Mouse (Mus musculus): ENCODE data around the gene Clcc1.
"Not testable (repeated sequence)": the region's sequence is repeated elsewhere in the genome, so short reads cannot be mapped to it uniquely, and the experiment has no call there.

Clcc1 gene

DNA sequence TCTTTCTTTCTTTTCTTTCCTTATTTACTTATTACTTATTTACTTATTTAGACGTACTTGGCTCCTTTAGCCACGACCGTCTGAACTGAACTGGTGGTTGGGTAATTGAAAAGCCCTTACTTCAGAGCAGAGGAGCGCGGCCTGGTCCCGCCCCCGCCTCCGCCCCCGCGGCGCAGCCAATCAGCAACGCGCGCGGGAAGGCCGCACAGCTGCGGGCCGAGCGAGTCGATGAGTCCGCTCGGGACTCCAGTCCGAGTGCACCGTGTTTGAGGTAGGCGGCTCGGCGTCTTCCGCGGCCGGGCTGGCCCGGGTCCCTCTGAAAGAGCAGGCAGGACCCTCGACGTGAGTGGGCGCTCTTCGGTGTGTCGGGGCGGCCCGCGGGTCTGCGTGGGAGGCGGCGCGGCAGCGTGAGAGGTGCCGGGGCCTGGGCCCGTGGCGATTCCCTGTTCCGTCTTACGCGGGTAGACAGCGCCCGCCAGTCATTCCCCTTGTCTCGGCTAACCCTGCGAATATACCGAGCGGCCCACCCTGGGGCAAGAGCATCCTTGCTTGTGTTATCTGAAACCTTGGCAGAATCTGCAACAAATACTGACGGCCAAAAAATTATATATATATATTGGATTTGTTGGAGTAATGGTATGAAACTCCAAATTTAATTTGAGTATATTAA is at the start of gene Clcc1:
Gene Clcc1, plus strand, starts transcription at position 204 of the 670 bp plus-strand sequence.
- DNase-seq, result peak; percentile 96

DNA sequence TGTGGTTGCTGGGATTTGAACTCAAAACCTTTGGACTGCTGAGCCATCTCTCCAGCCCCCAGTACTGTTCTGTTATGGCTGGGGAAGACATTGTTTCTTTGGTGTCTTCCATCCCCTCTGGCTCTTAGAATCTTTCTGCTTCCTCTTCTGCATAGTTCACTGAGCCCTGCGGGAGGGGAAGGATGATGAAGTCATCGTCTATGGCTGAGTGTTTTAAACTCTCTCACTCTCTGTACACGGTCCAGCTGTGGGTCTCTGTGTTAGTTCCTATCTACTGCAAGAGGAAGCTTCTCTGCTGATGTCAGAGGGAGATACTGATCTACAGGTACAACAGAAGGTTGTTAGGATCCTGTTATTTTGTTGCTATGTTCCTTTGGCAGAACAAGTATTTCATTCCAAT is 44.8 kb upstream of the Clcc1 start:
- DNase-seq, result no peak

DNA sequence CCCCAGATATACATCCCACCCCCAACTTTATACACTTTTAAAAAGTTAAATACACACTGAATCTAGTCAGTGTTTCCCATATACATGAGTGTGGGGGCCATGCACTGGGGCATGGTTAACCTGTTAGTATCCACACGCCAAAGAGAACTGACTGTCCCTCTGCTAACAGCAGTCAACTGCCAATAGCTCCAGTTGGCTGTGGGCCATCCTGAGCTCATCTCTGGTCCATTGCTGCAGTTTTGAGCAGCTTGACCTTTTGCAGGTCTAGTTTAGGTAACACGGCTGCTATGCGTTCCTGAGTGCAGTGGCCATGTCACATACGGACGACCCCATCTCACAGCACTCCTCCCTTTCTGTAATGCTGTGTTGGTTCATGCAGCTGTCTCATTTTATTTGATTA is 19.0 kb upstream of the Clcc1 start:
- DNase-seq, result no peak

DNA sequence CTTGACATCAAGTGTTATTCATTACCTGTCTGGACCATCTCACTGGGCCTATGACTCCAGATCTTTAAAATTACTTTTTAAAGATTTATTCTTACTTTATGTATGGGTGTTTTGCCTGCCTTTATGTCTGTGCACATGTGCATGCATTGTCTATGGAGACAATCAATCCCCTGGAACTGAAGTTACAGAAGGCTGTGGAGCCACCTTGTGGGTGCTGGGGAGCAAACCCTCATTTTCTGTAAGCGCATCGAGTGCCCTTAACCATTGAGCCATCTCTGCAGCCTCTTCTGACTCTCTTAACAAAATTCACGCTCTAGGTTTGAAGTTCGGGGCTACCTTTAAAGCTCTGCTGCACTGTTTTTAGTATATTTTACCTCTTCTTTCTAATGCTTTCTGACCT is 14.3 kb upstream of the Clcc1 start:
- DNase-seq, result no peak

DNA sequence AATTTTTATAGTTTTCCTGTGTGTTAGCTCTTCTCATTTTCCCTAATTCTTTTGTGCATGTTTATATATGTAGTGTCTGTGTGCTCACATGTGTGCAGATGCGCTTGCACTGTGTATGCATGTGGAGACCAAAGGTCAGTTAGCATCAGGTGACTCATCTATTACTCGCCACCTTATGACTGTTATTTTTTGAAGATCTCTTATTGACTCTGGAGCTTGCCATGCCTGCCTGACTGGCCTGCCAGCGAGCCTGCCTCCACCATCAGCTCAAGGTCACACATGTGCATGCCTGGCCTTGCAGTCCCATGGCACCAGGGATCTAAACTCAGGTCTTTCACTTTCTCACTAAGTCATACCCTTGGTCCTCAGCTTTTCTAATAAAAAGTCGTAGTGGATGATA is 12.7 kb upstream of the Clcc1 start:
- DNase-seq, result no peak

DNA sequence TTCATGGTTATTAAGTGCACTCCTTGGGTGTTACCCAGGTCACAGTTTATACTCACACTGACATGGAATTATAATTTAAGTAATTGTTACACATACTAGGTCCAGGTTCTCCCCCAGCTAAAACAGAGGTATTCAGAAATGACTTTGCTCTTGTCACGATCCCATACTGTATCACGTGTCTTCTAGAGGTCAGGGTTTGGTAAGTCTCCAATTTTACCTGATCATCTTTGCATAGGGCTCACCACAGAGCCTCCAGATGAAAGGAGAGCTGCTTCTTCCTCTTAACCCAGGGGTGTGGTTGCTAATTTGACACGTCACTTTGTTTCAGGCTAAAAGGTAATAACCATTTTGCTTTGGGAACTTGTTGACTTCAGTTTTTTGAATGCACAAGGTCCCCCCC is 8.9 kb upstream of the Clcc1 start:
- no peak for DNase-seq

DNA sequence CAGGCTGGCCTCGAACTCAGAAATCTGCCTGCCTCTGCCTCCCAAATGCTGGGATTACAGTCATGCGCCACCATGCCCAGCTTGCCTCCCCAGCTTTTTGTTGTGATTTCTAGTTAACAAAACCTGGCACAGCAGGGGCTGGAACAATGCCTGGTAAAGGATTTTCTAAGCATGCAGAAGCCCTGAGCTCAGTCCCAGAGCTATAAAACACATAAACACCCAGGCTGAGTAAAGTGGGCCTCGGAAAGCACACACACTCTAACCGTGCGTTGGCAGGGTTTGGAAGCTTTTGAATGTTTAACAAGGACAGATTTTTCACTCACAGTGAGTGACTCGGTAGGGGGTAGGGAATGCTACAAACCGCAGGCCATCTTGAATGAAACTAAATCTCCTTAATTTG is 7.7 kb upstream of the Clcc1 start:
- no peak for DNase-seq

DNA sequence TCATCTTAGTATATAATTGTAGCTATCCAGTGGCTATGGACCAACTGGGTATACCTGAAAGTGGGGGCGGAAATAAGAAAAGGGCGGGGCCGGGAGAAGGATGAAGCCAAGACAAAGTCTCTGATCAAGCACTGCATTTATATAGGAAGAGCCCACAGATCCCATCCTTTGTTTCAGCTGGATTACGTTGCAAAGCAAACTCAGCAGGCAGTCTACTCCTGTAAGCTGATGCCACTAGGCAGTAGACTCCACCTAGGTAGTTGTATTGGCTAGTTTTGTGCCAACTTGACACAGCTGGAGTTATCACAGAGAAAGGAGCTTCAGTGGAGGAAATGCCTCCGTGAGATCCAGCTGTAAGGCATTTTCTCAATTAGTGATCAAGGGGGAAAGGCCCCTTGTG is 6.0 kb upstream of the Clcc1 start:
- not testable (repeated sequence) for DNase-seq

DNA sequence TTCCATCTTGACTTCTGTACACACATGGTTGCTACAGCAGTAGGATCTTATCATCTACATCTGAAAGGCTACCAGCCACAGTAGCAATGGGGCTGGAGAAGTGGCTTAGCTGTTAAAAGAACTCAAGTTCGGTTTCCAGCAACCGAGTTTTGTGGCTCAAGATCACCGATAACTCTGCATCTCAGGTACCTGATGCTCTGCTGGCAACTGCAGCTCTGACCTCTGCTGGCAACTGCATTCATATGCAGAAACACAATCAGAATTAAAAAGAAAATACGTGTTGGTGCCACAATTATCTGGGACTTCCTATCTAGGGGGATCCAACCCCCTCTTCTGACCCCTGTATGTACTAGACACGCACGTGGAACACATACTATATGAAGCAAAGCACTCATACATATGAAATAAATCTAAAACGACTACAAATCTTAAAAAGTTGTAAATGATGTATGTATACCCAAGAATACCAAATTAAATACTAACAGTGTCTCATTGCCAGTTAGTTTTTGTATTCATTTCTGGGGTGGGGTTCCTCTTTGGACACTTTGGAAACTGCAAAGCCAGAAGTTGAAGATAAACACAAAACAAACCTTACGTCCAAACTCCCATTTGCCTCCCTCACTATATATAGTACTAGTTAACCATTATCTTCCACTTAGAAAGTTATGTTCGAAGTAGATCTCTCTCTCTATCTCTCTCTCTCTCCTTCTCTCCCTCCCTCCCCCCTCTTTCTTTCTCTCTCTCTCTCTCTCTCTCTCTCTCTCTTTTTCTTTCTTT is 659 bp upstream of the Clcc1 start:
- DNase-seq, result no peak

DNA sequence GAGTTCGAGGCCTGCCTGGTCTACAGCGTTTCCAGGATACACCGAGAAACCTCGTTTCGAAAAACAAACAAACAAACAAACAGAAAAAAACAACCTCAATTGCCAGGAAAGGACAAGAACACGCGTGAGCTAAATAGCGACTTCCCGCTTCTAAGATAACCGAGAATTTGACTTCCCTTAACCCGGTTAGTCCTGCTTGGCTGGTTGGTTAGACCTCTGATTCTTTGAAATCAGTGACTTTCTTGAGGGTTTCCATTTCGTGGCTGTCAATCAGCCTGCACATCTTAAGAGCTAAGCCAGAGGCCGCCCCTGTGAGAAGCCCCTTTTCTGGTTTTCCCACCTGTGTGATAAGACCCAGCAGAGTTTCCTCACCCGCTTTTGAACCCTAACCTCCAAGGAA is 853 bp downstream of the Clcc1 start:
- DNase-seq, result no peak

DNA sequence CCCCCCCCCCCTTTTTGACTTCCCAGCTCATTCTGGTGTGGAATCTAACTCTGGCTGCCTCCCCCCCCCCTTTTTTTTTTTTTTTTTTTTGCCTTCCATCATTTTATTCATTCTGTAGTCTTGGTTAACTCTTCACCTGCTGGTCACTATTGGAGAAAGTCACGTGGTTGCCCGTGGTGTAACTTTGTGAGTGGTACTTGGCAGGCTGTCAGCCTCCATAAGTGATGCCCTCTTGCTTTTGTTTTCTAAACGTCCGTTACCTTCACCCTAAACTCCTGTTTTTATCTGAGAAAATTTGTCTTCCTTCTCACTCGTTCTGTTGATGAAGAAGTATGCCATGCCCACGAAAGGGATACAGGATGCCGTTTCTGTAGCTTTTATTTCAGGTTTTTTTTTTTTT is 1.8 kb downstream of the Clcc1 start:
- DNase-seq, result no peak

DNA sequence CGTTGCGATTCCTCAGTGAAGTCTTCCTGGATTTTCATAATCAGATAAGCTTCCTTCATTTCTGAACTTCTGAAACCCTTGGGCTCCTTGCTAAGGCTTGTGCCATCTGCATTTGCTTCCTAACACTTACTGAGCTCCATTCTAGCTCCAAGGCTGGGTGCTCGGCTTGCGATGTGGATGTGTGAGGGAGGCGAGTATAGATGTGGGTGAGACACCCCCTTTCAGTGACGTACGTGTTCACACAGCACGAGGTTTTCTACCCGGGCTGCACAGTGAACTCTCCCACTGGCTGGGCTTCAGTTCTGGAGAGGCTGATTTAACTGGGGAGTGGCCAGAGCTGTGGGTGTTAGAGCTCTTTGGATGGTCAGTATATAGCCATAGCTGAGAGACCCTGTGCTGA is 4.9 kb downstream of the Clcc1 start:
- no peak for DNase-seq

DNA sequence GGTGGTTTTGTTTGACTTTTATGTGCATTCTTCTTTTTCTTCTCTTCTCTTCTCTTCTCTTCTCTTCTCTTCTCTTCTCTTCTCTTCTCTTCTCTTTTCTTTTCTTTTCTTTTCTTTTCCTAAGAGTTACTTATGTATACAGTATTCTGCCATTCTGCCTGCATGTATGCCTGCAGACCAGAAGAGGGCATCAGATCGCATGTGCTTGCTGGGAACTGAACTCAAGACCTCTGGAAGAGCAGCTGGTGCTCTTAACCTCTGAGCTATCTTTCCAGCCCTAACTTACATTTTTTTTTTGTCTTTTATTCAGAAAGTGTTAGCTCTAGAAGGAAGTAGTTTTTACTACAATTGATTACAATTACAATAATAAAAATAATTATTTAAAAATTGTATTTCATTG is 7.2 kb downstream of the Clcc1 start:
- DNase-seq, result no peak

DNA sequence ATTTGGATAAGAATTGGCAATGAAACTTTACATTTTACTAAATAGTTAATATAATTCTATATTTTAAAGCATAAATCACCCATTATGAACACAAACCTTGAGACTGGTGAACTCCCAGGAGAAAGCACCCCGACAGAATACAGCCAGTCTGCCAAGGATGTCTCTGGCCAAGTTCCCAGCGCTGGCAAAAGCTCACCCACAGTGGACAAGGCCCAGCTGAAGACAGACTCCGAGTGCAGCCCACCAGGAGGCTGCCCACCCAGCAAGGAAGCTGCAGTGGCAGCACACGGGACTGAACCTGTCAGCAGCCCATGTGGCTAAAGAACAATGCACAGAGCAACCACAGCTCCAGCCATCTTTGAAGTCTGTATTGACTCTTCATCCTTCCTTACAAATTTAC is 22.9 kb downstream of the Clcc1 start:
- no peak for DNase-seq

DNA sequence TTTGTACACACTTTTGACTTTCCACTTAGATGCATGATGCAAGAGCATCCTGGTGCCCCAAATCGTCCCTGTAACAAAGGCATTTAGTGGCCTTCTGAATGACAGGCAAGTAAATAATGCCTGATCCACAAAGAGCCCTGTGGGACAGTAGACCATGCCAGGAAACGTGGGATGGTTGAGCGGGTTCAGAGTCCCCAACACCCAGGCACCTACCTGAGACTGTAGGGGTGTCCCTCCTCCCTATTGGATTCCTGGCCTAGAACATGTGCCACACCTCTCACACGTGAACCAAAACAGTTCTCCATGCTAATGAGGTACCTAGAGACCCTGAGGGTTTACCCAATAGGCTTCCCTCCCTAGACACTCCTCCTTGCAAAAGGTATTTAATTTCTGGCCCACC is 27.3 kb downstream of the Clcc1 start:
- no peak for DNase-seq

DNA sequence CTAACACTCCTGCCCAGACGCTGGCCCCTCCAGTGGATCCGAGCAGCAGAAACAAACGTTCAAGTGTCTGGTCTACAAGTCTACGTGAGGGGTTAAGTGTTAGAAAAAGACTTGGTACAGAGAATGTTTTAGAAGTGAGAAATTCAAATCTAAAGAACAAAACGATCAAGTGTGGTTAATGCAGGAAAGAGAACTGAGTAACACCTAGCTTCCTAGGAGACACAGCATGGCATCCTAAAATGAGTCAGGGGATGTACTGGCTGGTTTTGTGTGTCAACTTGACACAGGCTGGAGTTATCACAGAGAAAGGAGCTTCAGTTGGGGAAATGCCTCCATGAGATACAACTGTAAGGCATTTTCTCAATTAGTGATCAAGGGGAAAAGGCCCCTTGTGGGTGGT is 29.9 kb downstream of the Clcc1 start:
- DNase-seq, result not testable (repeated sequence)

DNA sequence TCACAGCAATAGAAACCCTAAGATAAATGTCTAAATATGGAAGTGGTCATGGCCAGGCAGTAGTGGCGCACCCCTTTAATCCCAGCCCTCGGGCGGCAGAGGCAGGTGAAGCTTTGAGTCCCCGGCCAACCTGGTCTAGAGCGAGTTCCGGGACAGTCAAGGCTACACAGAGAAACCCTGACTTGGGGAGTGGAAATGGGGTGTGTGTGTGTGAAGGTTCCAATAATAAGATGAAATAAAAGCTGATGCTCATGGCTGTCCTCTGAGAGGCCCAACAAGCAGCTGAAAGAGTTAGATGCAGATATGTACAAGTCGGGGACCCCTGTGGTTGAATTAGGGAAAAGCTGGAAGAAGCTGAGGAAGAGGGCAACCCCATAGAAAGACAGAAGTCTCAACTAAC is 32.0 kb downstream of the Clcc1 start:
- DNase-seq, result no peak

DNA sequence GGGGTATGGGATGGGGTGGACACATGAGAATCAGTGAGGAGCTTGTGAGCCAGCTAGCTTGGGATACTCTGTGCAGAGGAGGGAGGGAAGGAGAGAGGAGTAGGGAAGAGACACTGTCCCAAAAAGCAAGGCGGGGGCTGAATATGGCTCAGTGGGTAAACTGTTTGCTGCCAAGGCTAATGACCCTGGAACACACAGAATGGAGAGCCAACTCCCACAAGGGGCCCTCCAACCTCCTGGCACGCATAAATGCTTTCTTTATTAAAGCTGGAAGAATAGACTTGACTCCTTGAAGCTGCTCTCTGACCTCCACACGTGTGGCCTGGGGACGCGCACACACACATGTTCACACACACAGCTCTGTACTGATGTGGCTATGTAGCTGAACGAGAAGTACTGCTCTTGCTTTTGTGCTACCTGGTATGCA is 35.3 kb downstream of the Clcc1 start:
- no peak for DNase-seq

DNA sequence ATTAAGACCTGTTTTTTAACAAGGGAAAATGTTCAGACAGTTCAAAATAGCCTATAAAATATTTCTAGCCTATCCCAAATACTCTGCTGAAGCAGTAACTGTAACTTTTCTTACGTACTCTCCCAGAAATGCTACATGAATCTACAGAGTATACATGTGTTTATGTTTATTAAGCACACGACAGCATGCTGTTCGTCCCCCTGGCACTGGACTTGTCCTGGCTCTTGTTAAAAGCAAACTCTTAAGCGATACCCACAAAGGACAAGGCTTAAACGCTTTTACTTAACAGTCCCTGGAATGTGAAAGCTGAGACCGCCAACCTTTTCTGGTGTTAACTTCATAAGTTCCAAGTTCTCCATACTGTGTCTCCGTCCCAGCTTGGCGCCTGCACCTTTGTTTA is 35.7 kb downstream of the Clcc1 start:
- DNase-seq, result no peak

DNA sequence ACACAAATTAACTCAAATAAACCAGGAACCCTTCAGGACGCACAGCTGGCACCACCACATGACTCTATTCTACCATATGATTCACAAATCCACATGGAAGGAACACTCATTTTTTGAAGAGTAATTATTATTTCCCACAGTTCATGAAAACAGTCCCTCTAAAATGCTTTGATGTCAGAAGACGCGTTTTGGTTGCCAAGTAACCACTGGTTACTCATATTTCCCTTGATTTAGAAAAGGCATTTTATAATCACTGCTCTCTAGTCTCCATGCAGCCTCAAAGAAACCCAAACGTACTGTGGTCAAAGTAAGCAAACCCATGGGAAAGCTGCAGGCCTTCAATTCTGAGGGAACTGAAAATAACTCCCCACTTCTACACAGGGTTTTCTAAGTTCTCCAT is 36.3 kb downstream of the Clcc1 start:
- no peak for DNase-seq

DNA sequence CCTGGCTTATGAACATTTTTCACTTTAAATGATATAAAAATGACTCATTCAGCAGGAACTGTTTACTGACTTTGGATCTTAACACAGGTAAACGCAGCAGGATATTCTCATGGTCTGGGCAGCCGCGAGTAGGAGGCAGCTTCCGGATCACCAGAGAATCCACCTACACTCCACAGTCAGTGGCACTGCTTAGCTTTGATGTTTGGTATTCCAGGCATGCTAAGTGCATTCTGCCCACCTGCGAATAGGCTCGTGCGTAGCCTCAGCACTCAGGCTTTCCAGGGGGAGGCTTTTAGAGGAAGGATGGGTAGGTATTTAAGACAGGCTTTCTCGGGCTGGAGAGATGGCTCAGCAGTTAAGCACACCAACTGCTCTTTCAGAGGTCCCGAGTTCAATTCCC is 40.6 kb downstream of the Clcc1 start:
- DNase-seq, result peak; percentile 49

DNA sequence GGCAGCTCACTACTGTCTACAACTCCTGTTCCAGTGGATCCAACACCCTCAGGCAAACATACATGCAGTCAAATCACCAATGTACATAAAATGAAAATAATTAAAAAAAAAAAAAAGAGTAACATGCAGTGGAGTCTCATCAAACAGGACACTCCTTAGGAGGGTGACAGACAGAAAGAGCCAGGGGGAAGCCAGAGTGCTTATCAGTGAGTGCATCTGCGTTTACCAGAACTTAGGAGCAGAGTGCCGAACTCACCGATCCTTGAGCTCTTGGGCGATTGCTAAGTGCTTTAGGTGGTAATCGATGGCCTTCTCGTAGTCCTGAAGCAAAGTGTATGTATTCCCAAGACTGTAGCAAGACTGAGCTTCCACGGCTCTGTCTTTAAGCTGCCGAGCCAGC is 44.9 kb downstream of the Clcc1 start:
- DNase-seq, result no peak

DNA sequence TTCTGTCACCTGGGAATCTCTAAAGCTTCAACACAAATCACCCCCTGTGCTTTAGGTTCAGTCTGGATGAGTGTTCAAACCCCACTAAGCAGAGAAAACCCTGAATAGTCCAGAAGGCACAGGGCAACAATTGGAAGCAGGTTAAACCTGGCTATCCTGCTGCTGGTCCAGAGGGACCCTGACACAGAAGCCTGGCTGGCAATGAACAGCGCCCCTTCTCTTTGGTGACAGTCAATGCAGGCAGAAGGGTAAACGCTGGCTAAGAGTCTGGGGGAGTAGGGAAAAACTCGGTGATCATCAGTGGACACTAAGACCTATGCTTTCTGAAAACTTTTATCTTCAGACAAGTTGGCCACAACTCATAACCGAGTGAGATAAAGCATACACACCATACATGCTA is 46.1 kb downstream of the Clcc1 start:
- DNase-seq, result no peak

DNA sequence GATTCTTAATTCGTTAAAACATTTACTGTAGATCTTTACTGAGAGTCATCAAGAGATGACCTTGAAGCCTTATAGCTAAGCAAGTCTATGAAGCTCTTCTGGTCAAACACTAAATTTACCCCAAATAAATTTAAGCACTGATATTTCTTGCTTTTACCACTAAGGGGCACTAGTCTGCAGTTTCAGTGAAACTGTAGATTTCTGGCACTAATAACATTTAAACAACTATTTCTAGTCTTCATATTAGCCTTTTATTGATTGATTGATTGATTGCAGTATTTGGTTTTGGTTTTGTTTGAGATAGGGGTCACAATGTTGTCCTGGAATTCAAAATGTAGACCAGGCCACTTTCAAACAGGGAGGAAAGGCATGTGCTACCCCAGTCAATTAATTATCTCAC is 47.5 kb downstream of the Clcc1 start:
- DNase-seq, result no peak

DNA sequence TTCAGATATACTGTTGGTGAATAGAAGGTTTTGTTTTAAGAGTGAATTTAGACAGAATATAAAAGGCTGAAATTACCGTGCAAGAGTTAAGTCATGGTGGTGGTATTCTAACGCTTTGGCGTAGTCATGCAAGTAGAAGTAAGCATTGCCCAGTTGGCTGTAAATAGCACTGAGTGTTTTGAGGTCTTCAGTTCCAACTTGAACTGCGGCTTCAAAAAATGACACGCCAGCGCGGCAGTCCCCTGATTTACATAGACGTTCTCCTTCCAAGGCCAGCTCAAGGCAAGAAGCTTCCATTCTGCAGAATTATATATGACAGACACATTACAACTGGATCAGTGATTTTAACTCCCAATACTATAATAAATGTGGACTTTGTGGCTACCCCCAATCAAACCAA is 49.1 kb downstream of the Clcc1 start:
- no peak for DNase-seq

Measured in right cerebral cortex, postnatal 25 days (tissue).